Mouse (Mus musculus): Measurements from ENCODE around the gene Rab12.

The Rab12 gene

DNA sequence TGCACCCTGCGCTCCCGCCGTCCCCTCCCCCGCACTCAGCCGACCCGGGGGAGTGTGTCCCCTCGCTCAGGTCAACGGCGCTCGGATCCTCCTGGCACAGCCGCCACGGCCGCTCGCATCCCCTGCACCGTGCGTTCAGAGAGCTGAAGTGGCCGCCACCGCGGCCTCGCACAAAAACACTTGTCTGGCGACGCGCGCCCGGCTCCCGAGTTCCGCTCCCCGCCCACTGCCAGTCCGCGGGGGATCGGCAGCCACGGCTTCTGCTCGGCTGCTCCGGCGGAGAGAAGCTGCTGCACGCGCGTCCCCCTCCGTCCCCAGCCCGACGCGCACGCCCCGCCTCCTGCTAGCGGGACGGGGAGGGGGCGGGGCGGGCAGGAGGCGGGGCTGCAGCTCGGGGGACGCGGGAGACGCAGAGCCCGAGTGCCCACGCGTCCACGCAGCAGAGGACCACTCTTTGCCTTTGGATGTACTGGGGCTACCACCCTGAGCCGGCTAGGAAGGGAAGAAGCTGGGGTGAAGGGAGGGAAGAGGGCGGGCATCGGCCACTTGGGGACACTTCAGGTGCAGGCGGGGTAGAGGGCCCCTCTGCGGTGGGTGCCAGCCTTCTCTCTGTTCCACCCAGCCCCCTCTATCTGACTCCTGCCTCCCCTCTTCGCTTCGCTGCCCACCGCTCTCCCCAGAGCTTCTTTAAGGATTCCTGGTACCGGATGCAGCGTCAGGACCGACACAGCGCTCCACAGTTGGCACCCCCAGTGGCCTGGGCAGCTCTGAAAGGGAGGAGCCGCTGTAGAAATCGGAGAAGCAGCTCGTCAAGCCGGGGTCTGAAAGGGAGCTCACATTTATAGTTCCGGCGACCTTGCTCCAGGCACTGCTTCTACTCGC, 69.8 kb downstream of the Rab12 start, which contains the start of gene Mtcl1:
Mtcl1 (minus strand) TSS at position 291 of the 882 bp plus-strand sequence.
- in situ Hi-C loops (cut with MboI; ENCODE audit: unreplicated experiment in 2 of 2) = no loop called here

DNA sequence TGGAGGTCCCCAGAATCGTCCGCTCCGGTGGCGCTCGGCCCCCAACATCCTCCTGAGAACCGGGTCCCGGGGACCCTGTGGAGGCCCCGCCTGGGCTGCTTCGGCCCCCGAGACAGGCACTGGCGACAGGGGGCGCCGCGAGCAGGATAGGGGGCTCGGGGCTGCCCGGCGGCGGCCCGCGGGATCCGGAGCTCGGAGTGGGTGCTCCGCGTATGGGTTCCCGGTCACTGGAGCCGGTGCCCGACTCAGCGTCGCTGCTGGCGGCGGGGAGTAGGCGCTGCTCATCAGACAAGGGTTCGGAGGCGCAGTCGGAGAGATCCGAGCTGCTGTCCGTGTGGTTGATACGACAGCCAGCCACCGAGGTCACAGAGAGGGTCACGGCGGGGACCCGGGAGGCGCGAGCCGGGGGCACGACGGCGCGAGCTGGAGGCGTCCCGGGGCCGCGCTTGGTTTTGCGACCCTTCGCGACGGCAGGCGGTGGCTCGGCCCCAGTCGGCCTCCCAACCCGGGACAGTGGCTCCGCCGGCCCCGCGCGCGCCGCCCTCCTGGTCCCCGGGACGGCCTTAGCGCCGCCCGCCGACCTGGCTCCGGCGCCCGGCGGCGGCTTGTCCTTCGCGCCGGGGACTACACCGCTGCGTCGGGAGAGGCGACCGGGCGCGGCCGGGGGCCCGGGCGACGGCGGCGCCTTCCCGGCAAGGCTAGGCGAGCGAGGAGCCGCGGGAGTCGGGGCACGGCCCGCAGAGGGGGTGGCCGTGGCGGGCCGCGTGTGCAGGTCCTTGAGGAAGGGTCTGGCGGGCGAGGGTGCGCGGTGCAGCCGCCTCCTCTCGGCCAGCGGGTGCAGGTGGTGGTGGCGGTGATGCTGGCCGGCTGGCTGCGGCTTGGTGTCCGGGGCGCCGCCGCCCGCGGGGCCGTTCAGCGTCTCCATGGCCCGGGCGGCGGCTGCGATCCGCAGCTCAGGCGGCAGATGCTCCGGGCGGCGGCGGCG, 70.8 kb downstream of the Rab12 start:
- in situ Hi-C loops (cut with MboI; ENCODE audit: unreplicated experiment in 2 of 2) = no loop called here

DNA sequence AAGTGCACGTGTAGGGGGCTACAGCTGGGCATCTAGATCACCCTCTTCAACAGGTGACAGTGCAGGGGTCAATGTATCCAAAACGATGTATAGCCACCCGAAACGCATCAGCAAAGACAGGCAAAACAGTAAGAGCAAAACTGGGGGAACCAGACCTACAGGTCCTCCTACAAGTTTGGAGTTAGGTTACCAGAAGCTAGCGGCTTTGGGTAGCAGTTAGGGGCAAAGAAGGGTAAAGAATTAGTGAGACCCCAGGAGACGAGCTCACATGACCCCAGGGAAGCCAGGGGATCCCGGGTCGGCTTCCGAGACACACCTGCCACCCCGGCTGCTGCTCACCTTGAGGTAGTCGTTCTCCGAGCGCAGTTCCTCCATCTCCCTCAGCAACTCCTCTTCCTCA, 71.6 kb downstream of the Rab12 start:
- in situ Hi-C loops (cut with MboI; ENCODE audit: unreplicated experiment in 2 of 2) = no loop called here

DNA sequence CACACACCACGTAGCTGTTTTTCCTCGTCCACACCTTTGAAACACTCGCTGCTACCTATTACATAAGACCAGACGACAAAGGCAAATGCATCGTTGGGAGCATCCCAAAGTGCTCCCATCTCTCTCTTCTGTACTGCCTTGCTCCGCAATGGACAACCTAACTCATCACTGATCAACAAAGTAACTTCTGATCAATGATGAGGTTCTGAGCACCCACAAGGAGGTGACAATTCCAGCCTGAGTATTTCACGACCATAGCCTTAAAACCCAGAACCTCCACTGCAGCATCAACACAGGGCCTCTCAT, 72.6 kb downstream of the Rab12 start:
- in situ Hi-C loops (cut with MboI; ENCODE audit: unreplicated experiment in 2 of 2) = no loop called here

DNA sequence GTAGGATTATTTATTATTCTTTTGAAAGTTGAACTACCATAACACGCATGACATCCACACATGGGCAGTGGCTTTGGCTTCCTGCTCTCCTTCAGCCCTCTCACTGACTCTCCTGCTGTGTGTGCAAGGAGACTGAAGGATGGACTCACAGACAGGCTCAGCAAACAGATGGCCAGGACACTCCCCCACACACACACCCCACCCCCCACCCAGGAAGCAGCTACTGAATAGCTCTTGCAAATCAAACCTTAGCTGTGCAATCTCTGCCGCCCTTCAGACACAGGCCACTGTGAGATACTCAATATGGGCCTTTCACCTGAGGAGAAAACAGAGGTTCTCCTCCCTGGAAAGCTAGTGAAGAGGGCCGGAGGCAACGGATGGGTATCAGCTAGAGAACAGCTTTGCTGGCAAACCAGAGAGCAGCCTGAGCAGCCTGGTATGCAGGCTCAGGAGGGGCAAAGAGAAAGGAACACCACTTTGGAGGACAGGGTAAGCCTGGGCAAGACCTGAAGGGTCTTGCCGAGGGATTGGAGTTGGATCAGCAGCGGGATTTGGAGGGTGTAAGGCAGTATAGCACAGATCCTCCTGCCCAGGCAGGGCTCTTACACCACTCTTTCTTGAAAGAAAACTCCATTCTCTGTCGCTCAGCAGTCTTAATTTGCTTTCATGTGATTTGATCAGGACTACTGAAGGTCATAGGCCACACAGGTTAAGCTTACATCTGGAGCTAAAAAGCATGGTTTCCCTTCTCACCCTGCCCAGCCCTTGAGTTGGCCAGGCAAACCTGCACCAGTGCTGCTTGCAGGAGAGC, 73.1 kb downstream of the Rab12 start:
- in situ Hi-C loops (cut with MboI; ENCODE audit: unreplicated experiment in 2 of 2) = no loop called here
